In genomic region chr1:190728111-190728651, GRCm38 (mm10) we compare ENCODE assay signal across 11 mouse cellular contexts.
DNase-seq lines count a peak whose midpoint lies in the region; ATAC-seq lines count a peak whose summit lies in the region.
"Had no signal": no experiment of that assay in that cellular context is flagged by ENCODE, and none has a peak within 500 bp of the region (broad histone marks: within the 10 kb centered on the region; RNA-seq: fewer than 3 reads in every experiment).

No protein-coding gene starts in this region.

- H3K27ac ChIP-seq in neural tube, embryonic 11.5 days (ENCODE audit: low read depth, low read length), result no peak overlapping the region
- H3K27ac ChIP-seq in hindbrain, embryonic 14.5 days, result peak overlapping the region; percentile 16; the same call in 1 of the 2 replicates
- H3K27ac ChIP-seq in midbrain, embryonic 11.5 days (ENCODE audit: low read depth, low read length), result no peak overlapping the region; the same call in 1 of the 2 replicates
- H3K27ac ChIP-seq: limb, embryonic 13.5 days; stomach, embryonic 15.5 days had no signal

- H3K4me3 ChIP-seq in neural tube, embryonic 11.5 days (ENCODE audit: low read depth, low read length), result no peak overlapping the region
- no peak overlapping the region for H3K4me3 ChIP-seq in hindbrain, embryonic 14.5 days (replicated peaks; ENCODE audit: low read length)
- H3K4me3 ChIP-seq in midbrain, embryonic 11.5 days (ENCODE audit: low read depth, low read length), result no peak overlapping the region
- H3K4me3 ChIP-seq: limb, embryonic 13.5 days; stomach, embryonic 15.5 days had no signal

- 0 out of 2 replicates have a peak, but pooled peaks have one; percentile 17 for ATAC-seq in neural tube, embryonic 11.5 days (ENCODE audit: insufficient read depth, low FRiP score, low TSS enrichment)
- no peak for ATAC-seq in hindbrain, embryonic 14.5 days (ENCODE audit: low FRiP score)
- ATAC-seq in midbrain, embryonic 11.5 days (ENCODE audit: low FRiP score), result peak; percentile 60; the same call in 1 of the 2 replicates

- H3K27me3 ChIP-seq in neural tube, embryonic 11.5 days (ENCODE audit: control insufficient read depth, insufficient read depth, low read length), result no peaks in the 10 kb centered on the region
- no peaks in the 10 kb centered on the region; the same call in 1 of the 2 replicates for H3K27me3 ChIP-seq in hindbrain, embryonic 14.5 days (ENCODE audit: control insufficient read depth, insufficient read depth, low read length)
- no peaks in the 10 kb centered on the region for H3K27me3 ChIP-seq in midbrain, embryonic 11.5 days (ENCODE audit: control insufficient read depth, insufficient read depth, low read length)
- H3K27me3 ChIP-seq: limb, embryonic 13.5 days; stomach, embryonic 15.5 days had no signal

- H3K9me3 ChIP-seq in neural tube, embryonic 11.5 days (ENCODE audit: control insufficient read depth, low read length), result no peaks in the 10 kb centered on the region
- H3K9me3 ChIP-seq in hindbrain, embryonic 14.5 days (ENCODE audit: control insufficient read depth, low read length), result no peaks in the 10 kb centered on the region
- H3K9me3 ChIP-seq in midbrain, embryonic 11.5 days (ENCODE audit: control insufficient read depth, low read length), result no peaks in the 10 kb centered on the region
- H3K9me3 ChIP-seq: limb, embryonic 13.5 days; stomach, embryonic 15.5 days had no signal

- 0 out of 2 replicates have a peak, but pooled peaks cover 3% of the 10 kb centered on the region for H3K4me1 ChIP-seq in neural tube, embryonic 11.5 days (ENCODE audit: control insufficient read depth, insufficient read depth, low read length)
- H3K4me1 ChIP-seq in hindbrain, embryonic 14.5 days (replicated peaks; ENCODE audit: control insufficient read depth, insufficient read depth, low read length), result peaks cover 36% of the 10 kb centered on the region
- H3K4me1 ChIP-seq in midbrain, embryonic 11.5 days (ENCODE audit: control insufficient read depth, insufficient read depth, low read length), result peaks cover 27% of the 10 kb centered on the region
- H3K4me1 ChIP-seq: stomach, embryonic 15.5 days had no signal

- no peak overlapping the region for H3K4me2 ChIP-seq in neural tube, embryonic 11.5 days (ENCODE audit: low read depth)
- no peak overlapping the region for H3K4me2 ChIP-seq in hindbrain, embryonic 14.5 days (replicated peaks)
- H3K4me2 ChIP-seq in midbrain, embryonic 11.5 days, result no peak overlapping the region
- H3K4me2 ChIP-seq: limb, embryonic 13.5 days; stomach, embryonic 15.5 days had no signal

- H3K36me3 ChIP-seq in neural tube, embryonic 11.5 days (ENCODE audit: control insufficient read depth, insufficient read depth, low read length), result no peaks in the 10 kb centered on the region
- no peaks in the 10 kb centered on the region for H3K36me3 ChIP-seq in hindbrain, embryonic 14.5 days (replicated peaks; ENCODE audit: control insufficient read depth, insufficient read depth)
- no peaks in the 10 kb centered on the region for H3K36me3 ChIP-seq in midbrain, embryonic 11.5 days (ENCODE audit: control insufficient read depth, insufficient read depth, low read length)
- H3K36me3 ChIP-seq: limb, embryonic 13.5 days; stomach, embryonic 15.5 days had no signal

- H3K9ac ChIP-seq in neural tube, embryonic 11.5 days (ENCODE audit: low read length), result no peak overlapping the region
- no peak overlapping the region for H3K9ac ChIP-seq in hindbrain, embryonic 14.5 days
- no peak overlapping the region for H3K9ac ChIP-seq in midbrain, embryonic 11.5 days (ENCODE audit: low read length)
- H3K9ac ChIP-seq: limb, embryonic 13.5 days; stomach, embryonic 15.5 days had no signal

- 69% methylated on average over 4 of the region's 4 CpGs for WGBS in neural tube, embryonic 11.5 days
- 23% methylated on average over 4 of the region's 4 CpGs for WGBS in hindbrain, embryonic 14.5 days
- whole genome bisulfite sequencing in midbrain, embryonic 11.5 days, result 54% methylated on average over 4 of the region's 4 CpGs

- no peak for DNase-seq in neural tube, embryonic 11.5 days (ENCODE audit: low spot score)
- no peak for DNase-seq in neural tube, embryonic 10.5 days (ENCODE audit: extremely low spot score, low spot score)
- peak; percentile 62 for DNase-seq in hindbrain, embryonic 14.5 days (ENCODE audit: low spot score)
- no peak for DNase-seq in midbrain, embryonic 11.5 days (ENCODE audit: low spot score, missing footprints)
- peak; percentile 26 for DNase-seq in telencephalon, adult 2 months (ENCODE audit: low read depth, low spot score)
- no peak for DNase-seq in natural killer cell, adult 2 months (ENCODE audit: low spot score in 2 of 2)
- no peak for DNase-seq in adrenal gland, postnatal 36 days
- DNase-seq in kidney, adult 11 months, result no peak
- DNase-seq: lung, postnatal 14 days had no signal

Comparison
In these comparisons a context has a peak if more than half of its experiments do, and no peak if none do; other contexts are left out.
1. DNase-seq: peak in hindbrain, embryonic 14.5 days (single experiment) and telencephalon, adult 2 months (single experiment); none in neural tube, embryonic 11.5 days (single experiment), neural tube, embryonic 10.5 days (single experiment), midbrain, embryonic 11.5 days (single experiment), natural killer cell, adult 2 months (0 of 2), adrenal gland, postnatal 36 days (0 of 2) and kidney, adult 11 months (single experiment).